Mouse (Mus musculus) heart, adult 11 months (tissue): ENCODE results near the gene Dffa.

Experiments used
- DNase-seq: peaks from one replicate; pipeline ENCODE4 v3.0.0; 2022

Gene Dffa

DNA sequence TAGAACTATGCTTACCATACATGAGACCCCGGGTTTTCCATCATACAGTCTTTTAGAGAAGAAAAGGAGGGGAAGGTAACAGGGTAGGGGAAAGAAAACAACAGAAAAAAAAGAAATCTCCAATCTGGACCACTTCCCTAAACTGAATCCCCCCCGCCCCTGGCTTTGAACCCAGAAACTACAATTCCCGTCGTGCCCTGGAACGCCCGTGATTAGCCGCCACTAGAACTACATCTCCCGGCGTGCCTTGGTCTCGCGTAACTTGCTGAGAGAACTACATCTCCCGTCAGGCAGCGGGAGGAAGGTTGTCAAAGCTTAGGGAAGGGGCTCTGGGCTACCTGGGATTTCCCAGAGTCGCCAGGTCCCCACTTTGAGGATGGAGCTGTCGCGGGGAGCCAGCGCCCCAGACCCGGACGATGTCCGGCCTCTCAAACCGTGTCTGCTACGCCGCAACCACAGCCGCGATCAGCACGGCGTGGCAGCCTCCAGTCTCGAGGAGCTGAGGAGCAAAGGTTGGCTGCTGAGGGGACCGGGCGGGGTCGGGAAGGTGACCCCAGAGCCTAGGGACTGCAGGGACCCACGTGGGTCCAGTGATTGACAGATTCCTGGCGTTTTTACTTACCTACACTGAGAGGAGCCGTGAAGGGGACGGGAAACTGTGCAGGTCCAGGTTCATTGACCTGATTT is at the start of gene Dffa:
Gene Dffa, plus strand, starts transcription at position 272 of the 687 bp plus-strand sequence.
- peak; percentile 99 for DNase-seq

DNA sequence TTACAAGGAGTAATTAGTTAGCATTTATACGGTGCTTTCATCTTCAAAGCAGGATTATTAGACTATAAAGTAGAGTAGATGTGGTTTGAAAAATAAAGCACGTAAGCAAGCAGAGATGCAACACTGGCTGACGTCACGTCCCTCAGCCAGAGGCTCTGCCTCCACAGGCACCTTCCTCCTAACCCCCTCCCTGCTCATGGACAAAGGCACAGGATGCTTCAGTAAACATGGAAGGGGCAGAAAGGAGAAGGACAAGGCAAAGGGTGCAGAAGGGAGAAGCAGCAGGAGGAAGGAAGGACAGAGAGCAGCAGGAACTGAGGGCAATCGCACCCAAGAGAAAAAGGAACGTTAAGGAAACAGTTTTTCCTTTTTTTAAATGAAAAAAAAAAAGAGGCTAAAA is 48.1 kb upstream of the Dffa start:
- DNase-seq = no peak

DNA sequence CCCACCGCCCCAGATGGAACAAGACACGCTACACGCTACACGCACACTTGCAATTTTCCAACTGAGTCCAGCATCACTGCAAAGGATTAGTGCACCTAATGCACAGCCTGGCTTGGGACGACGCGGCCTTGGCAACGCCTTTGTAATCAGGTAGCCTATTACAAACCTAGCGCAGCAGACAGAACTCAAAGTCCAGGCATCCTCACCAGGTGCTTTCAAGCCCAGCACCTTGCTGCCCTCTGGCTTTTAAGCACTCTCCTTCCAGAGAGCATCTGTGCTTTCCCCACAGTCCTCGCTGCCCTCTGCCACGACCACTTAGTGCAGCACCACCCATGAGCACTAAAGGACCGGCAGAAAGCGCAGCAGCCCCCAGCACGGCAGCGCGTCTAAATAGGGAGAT is 47.0 kb upstream of the Dffa start:
- no peak for DNase-seq

DNA sequence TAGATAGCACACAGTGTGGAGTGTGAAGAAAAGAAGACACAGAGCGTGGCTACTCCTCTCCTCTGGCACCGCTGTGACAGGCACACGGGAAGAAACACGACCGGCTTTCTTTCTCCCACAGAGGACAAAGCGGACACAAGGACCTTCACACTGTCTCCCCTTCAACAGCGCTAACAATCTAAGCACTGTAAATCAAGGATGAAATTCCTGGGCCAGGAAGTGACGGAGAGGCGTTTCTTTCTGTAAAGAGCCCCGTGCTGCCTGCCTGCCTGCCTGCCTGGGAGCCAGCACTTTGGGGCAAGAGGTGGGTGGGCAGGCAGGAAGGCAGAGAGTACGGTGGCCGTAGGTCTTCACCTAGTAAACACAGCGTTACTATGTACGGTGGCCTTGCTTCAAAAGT is 46.5 kb upstream of the Dffa start:
- no peak for DNase-seq

DNA sequence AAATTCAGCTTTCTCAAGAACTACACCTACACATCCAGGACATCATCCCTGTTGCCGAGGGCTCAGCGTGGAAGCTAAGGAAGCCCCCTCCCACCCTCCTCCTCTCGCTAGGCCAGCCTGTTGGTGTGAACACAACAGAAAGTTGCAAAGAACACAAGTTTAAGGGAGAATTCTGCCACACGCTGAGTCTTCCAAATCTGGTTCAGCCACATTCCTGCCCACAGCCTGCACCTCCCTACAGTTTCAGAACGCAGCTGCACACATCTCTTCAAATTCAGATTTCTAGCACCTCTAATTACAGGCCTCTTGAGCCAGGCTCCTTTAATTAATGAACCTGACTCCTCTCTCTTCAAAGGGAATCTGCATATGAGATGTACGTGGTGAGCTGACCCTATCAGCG is 45.6 kb upstream of the Dffa start:
- no peak for DNase-seq

DNA sequence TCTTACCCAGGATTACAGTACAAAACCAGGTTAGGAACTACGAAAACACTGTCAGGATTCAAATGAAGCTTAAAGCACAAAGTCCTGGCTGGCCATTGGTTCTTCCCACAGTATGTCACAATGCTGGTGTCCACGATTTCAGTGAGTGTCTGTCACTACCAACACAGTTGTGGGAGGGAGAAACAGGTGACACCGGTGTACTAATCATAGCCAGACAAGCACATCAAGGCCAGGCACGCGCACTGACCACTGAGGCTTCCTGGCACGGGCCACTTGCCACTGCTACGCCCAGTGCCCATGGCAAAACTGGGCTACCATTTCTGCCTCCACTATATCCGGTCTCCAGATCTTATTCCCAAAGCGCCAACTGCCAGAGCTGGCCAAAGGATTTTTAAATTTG is 44.2 kb upstream of the Dffa start:
- DNase-seq = no peak

DNA sequence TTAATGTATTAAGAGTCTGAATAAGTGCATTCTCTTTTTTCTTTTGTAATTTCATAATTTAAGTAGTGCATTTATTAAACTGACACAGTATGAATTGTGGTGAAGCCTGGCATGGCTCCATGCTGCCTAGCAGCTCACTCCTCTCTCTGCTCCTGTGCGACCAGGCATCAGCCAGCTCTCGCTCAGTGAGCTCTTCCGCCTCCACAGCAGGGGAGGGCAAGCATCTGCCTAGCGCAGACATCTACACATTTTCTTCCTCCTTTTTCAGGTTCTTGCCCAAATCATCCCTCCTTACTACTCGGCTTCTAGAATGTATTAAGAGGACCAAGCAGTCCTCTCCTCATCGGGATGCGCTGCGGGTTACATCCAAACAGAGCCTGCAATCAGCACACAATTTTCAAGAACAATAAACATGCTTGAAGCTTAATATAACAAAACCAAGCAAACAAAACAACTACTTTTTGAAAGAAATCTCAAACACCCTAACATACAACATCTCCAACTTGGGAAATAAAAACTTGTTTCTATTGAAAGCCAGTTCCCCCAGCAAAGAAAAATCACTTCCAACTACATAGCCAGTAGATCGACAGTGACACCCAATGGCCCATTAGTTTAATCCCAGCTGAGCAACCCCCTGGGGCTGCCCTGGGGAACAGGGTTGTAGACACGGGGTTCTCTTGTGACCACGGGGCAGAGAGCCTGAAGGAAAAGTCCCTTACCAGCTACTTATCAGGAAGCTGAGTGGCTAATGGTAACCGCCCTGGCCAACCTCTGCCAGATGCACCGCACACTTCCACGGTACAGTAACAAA is 43.1 kb upstream of the Dffa start:
- DNase-seq = no peak

DNA sequence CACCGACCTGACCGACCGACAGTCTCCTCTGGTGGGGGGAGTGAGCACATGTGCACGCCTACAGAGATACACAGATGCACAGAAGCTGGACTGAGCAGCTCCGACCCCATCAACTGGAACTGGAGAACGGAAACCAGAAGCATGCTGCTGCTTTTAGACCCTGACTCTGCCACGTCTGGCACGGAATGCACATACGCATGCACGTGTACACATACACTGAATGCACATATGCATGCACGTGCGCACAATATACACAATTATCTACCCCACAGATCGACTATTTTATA is 42.6 kb upstream of the Dffa start:
- DNase-seq = no peak

DNA sequence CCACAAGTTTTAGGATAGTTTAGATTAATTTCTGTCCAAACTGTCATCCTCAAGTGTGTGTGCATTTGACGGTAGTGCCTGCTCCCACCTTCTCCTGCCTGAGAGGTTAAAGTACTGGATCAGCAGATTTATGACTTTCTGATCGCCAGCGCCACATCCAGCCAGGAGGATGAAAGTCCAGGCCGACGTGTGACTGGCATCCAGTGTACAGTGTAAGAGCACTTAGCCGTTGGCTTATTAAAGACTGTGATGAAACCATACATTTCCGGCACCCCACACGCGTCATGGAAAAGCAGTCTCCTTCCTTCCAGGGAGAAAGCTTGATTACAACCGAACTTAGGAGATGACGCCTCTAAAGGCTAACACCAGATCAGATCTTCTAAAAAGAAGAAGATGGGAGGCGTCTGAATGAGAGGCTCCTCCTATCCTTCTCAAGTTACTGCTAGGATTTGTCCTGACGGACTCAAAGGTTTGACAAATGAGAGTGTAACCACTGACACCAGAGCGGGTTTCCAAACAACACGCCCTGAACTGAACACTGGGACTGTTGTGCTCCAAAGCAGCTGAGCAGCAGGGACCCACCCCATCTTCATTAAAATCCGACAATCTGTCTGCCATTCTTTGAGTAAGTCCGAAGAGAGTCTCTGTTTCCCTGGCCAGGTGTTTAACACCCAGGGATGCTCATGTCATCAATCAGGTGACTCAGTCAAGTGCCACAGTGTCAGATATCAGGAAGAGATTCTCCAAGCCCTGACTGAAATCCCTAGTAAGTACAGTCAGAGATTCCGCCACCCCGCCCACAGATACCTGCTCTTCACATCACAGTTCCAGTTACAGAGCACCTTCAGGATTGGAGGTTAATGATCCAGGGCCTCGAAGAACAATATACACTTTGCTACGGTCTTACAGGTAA is 41.3 kb upstream of the Dffa start:
- no peak for DNase-seq

DNA sequence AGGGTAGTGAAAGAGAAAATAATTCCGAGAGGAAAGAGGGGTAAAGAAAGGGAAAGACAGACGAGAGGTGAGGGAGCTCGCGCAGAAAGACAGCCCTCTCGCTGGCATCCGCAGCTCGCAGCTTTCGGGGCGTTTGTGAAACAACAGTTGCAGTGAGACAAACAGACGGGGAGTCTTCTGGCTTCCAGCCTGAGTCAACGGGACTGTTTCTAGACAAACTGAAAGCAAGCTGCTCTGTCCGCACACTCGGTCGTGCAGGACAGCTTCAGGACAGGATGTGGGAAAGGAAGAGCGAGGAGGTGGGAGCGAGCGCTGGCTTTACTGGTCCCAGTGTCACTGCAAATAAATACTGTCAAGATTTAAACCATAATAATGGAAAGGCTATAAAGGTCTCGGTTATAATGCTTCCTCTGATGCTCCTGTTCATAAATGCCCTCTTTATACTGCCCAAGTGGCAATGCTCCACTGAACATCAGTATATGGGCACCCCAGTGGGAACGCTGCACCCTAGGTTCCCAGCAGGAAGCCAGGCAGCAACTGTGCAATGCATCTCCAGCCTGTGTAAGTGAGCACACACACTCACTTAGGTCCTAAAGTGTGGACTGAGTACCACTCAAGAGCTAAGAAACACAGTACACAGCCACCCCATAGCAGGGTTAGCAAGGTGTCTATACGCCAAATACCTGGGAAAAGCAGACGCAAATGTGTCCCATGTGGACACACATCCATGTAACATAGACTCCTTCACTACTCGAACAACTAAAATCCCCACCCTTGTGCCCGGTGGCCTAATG is 39.7 kb upstream of the Dffa start:
- DNase-seq = no peak

DNA sequence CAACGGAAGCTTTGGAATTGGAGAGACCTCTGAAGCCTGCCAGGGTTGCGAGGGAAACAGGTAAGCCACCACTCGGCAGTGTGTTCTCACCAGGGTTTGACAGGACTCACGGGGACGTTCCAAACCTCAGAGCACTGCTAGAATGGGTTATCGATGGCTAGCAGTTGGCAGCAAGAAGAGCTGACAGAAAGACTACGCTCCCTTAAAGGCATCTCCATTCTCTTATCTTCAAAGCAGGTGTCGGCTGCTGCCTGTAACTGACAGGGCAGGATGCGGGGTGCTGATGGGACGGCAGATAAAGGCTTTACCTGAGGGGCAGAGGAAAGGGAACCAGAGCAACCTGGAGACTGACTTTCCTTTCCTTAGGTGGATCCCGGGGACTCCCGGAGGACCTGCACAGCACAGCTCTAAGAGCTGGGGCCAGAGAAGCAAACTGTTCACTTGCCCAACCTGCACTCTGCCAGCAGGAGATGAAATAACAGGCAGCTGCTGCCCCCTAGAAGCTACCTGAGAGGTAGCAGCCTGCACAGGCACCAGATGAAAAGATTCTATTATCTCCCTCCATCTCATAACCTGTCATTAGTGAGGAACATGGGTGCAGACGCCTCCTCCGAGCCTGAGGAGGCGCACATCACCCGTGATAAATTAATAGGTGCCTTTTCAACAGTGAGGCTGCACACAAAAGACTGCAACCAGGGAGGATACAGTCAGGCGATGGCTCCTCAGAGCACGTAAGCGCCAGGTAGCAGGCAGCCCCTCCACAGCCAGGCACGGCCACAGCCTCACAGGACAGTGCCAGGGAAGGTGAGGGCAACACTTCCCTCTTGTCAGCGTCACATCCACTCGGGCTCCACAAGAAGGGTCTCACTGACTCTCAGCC is 37.0 kb upstream of the Dffa start:
- no peak for DNase-seq

DNA sequence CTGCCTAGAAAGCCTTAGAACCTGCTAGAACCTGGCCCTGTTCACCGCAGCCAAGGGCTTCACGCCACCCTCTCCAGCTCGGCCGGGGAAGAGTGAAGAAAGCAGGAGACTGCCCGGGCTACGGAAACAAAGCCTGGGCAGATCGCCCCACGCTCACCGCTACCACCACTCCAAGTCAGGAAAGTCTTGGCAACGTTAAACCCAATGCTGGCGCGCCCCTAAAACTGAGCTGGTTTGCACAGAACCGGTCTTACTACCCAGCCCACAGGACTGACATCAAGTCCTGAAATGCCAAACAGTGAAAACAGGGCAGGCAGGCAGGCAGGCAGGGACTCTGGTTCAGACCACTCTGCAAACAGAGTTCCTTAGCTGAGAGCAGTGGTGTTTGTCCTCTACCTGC is 28.9 kb upstream of the Dffa start:
- DNase-seq = no peak

DNA sequence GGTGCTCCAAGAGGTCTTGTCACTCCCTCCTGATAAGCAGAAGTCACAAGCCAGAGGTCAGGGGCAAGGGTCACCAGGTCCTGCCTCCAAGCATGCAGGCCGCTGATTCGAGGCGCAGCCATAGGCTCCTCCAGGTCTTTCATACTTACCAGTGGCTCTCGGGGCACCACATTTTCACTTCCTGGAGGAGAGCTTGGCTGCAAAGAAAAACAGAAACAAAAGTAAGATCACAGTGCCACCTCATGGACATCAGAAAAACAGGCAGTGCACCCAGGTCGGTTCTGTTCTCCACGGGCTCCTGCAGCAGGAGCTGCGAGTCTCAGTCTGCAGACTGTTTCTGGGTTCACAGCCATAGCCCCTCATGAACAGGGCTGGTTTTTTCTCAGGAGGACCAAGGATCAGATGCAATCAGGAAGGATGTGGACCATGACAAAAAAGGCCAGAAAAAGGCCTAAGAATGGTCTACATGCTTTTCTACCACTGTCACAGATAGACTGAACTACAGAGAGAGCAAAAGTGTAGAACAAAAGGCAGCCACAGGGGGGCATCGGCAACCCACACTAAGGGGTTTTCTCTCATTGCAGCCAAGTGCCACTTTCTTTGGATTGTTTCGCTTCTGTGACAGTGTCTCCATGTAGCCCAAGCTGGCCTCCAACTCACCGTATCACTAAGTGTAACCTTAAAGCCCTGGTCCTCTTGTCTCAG is 27.9 kb upstream of the Dffa start:
- DNase-seq = peak; percentile 95

DNA sequence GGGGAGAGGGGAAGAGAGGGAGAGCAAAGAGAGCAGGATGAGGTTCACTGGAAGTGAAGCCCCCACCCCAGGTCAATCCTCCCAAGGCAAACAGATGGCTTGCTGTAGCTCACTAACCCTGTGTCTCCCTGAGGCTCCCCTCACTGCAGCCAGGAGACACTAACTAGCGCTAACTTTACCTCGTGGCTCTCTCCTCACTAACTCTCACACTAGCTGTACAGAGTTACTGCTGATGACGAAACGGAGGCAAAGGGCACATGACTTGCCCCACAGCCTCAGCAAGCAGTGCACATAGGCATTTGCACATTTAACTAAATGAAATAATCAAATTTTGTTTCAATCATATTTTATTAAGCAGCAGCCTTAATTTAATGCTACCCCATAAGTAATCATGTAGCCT is 25.7 kb upstream of the Dffa start:
- no peak for DNase-seq

DNA sequence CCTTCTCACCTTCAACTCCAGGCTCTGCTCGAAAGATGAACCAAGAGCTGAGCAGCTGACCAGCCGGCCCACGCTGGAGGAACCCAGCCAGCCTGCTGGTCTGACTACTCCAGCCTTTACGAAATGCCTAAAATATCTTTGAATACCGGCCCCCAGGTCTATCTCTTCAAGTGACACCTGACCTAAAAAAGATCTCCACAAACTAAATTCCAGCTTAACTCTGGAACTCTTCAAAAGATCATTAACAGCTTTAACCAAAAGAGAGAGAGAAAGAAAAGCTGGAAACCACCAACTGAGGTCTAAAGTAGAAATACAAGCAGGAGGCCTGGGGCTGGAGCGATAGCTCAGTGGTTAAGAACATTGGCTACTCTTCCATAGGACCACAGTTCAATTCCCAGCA is 24.3 kb upstream of the Dffa start:
- DNase-seq = no peak

DNA sequence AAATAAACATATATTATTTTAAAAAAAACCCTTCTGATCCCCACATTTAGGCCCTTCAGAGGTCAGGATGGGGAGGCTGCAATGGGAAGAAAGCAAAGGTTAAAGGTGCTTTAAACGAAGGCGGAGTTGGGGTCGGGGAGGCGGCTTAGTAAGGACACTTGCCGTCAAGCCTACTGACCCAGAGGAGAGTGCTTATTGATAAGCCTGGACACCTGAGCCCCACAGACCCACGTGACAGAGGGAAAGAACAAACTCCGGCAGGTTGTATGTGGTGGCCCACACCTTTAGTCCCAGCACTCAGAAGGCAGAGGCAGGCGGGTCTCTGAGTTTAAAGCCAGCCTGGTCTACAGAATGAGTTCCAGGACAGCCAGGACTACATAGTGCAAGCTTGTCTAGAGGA is 23.8 kb upstream of the Dffa start:
- no peak for DNase-seq

DNA sequence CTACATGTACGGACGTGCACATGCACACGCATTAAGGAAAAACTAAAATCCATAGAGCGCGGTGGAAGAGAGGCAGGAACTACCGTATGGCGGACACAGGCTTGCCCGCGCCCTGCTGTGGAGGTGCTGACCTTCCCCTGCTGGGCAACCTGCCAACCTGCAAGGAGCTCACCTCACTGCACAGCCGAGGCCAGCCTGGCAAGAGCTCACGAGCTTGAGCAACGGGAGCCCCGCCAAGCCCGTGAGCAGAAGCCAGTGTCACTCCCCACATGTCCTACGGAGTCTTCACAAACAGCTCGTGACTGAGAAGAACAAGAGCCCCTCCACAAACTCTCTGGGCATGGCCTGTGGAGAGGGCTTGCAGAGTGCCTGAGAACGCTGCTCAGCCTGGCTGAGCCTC is 22.4 kb upstream of the Dffa start:
- DNase-seq = peak; percentile 96

DNA sequence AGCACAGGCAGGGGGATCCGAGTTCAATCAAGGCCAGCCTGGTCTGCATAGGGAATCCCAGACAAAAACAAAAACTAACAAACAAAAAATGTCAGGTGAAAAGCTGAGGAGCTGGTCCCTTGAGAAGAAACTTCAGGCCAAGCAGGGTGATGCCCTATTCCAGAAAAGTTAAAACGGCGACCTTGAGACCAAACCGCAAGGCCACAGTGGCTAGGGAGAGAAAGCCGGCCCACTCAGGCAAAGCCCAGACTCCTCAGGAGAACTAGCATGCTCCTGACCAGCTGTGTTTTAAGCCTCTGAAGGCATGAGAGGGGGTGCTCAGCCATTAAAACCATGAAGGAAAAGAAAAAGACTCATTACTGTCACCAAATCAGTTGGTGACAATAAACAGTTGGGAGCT is 18.6 kb upstream of the Dffa start:
- no peak for DNase-seq

DNA sequence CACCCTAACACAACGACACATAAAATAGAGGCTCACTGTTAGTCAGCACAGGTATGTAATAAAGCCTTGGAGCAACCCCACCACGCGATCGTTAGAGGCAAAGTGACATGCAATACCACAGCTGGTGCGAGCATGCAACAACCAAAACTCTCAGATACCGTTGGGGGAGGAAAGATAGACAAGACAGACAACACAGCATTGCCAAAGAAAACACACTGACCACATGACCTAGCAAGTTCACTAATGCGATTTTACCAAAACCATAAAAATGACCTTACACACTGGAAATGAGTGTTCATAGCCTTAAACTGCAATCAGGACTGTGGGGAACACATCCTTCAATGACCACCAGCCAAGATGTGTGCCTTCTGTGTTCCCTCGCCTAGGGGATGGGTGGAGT is 12.6 kb upstream of the Dffa start:
- DNase-seq = no peak

DNA sequence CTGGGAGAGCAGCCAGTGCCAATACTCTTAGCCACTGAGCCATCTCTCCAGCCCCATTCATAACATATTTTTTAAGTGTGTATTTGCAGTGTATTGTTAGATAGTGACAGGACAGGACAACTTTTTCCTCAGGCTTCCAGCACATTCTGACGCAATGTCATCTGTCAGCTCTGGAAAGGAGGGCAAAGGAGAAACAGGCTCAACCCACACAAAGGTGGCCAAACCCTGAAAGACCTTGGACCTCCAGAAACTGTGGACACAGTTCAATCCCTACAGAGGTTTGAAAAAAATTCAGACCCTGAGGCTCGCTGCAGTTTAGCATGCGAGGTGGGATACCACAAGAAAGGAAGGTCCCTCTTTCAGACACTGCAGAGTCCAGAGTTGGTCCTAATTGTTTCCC is 6.0 kb upstream of the Dffa start:
- DNase-seq = no peak

DNA sequence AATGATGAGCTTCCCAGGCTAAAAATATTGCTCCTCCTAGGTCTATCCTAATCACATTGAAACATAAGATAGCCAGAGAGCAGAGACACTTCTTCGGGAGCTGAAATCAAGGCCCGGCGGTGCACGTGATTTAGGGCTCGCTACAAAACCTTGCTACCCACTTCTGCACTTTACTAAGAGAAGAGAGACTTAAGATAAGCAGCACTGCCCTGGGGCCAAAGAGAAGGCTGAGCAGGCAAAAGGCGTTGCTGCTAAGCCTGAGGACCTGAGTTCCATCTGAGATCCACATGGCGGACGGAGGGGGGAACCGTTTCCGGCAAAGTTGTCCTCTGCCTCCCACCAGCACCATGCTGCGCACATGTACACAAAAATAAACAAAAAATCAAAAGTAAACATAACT is 5.4 kb upstream of the Dffa start:
- no peak for DNase-seq
